Comparison of ENCODE assay signal across 8 mouse cellular contexts in the genomic region with DNA sequence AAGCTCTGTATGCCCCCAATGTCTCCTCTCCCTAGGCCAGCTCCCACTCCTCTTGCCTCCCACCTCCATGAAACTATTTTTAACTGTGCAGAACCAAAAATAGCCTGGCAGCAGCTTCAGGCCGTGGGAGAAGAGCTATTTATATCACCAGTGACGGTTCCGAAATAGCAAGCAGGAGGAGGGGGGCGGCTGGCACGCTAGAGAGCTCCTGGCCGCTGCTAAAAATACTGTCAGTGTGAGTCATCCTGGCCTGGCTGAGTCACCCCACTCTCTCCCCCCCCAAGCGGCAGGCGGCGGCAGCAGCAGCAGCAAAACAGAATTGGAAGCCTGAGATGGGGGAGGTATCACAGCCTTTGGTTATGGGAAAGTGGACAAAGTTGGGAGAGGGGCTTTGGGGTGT. TPM values are rescaled to one million over a fixed set of nuclear protein-coding genes. Genes with fewer than 3 reads are reported as not detected.
DNase-seq lines count a peak whose midpoint lies in the region; ATAC-seq lines count a peak whose summit lies in the region.

No protein-coding gene starts in this region.

- H3K4me2 ChIP-seq in midbrain, embryonic 14.5 days (ENCODE audit: low read length): no peak overlapping the region
- no peak overlapping the region for H3K4me2 ChIP-seq in midbrain, embryonic 11.5 days
- H3K4me2 ChIP-seq in heart, embryonic 14.5 days (ENCODE audit: low read length): peak overlapping the region; percentile 29

- ATAC-seq in midbrain, embryonic 14.5 days (ENCODE audit: low FRiP score, low TSS enrichment): no peak
- no peak for ATAC-seq in midbrain, embryonic 11.5 days (ENCODE audit: low FRiP score)
- ATAC-seq in heart, embryonic 14.5 days (ENCODE audit: insufficient number of reproducible peaks, insufficient read depth, low FRiP score, low read depth): peak; percentile 82

- H3K9me3 ChIP-seq in midbrain, embryonic 14.5 days (ENCODE audit: control insufficient read depth, low read length): no peaks in the 10 kb centered on the region
- H3K9me3 ChIP-seq in midbrain, embryonic 11.5 days (ENCODE audit: control insufficient read depth, low read length): no peaks in the 10 kb centered on the region
- no peaks in the 10 kb centered on the region for H3K9me3 ChIP-seq in heart, embryonic 14.5 days (ENCODE audit: control insufficient read depth, low read length)

- no peak overlapping the region for H3K27ac ChIP-seq in midbrain, embryonic 14.5 days (replicated peaks; ENCODE audit: low read depth, low read length)
- H3K27ac ChIP-seq in midbrain, embryonic 11.5 days (ENCODE audit: low read depth, low read length): no peak overlapping the region
- H3K27ac ChIP-seq in heart, embryonic 14.5 days (replicated peaks in 1 of 2; ENCODE audit: control insufficient read depth in 1 of 2, insufficient read depth in 1 of 2, low read depth in 2 of 2, low read length in 2 of 2): peak overlapping the region; percentile 2 to 51

- H3K27me3 ChIP-seq in midbrain, embryonic 14.5 days (ENCODE audit: control insufficient read depth, insufficient read depth, low read length): peaks cover 31% of the 10 kb centered on the region
- H3K27me3 ChIP-seq in midbrain, embryonic 11.5 days (ENCODE audit: control insufficient read depth, insufficient read depth, low read length): peaks cover 40% of the 10 kb centered on the region
- H3K27me3 ChIP-seq in heart, embryonic 14.5 days (ENCODE audit: control insufficient read depth, insufficient read depth, low read length): peaks cover 25% of the 10 kb centered on the region

- 0 out of 2 replicates have a peak overlapping the region, but pooled peaks have one; percentile 6 for H3K9ac ChIP-seq in midbrain, embryonic 14.5 days (replicated peaks; ENCODE audit: low read length)
- no peak overlapping the region for H3K9ac ChIP-seq in midbrain, embryonic 11.5 days (ENCODE audit: low read length)
- no peak overlapping the region for H3K9ac ChIP-seq in heart, embryonic 14.5 days (ENCODE audit: low read length)

- peaks cover 34% of the 10 kb centered on the region for H3K4me1 ChIP-seq in midbrain, embryonic 14.5 days (ENCODE audit: control insufficient read depth, insufficient read depth, low read length)
- peaks cover 6% of the 10 kb centered on the region for H3K4me1 ChIP-seq in midbrain, embryonic 11.5 days (ENCODE audit: control insufficient read depth, insufficient read depth, low read length)
- H3K4me1 ChIP-seq in heart, embryonic 14.5 days (ENCODE audit: control insufficient read depth in 2 of 2, insufficient read depth in 2 of 2, low read length in 2 of 2): peaks cover 26 to 30% of the 10 kb centered on the region in 2 experiments

- no peaks in the 10 kb centered on the region for H3K36me3 ChIP-seq in midbrain, embryonic 14.5 days (ENCODE audit: control insufficient read depth, insufficient read depth, low read length)
- H3K36me3 ChIP-seq in midbrain, embryonic 11.5 days (ENCODE audit: control insufficient read depth, insufficient read depth, low read length): no peaks in the 10 kb centered on the region
- H3K36me3 ChIP-seq in heart, embryonic 14.5 days (ENCODE audit: control insufficient read depth, insufficient read depth, low read length): no peaks in the 10 kb centered on the region

- peak; percentile 36 for DNase-seq in midbrain, embryonic 14.5 days
- no peak for DNase-seq in midbrain, embryonic 11.5 days (ENCODE audit: low spot score, missing footprints)
- DNase-seq in adrenal gland, adult (ENCODE audit: inconsistent age in 2 of 2, low spot score in 1 of 2): peak; percentile 89 to 93
- peak; percentile 92 for DNase-seq in fibroblast of lung, adult 2 months (ENCODE audit: low read depth)
- DNase-seq in left cerebral cortex, adult 8-10 months (ENCODE audit: low spot score in 2 of 2): peak; percentile 58 to 92
- peak; percentile 94 for DNase-seq in right cerebral cortex, adult 18-20 months
- no peak for DNase-seq in spleen, postnatal 4 days (ENCODE audit: low spot score in 2 of 2)

- H3K4me3 ChIP-seq in midbrain, embryonic 14.5 days (replicated peaks; ENCODE audit: low read depth, low read length): no peak overlapping the region
- H3K4me3 ChIP-seq in midbrain, embryonic 11.5 days (ENCODE audit: low read depth, low read length): no peak overlapping the region
- H3K4me3 ChIP-seq in heart, embryonic 14.5 days (ENCODE audit: control insufficient read depth in 1 of 2, insufficient read depth in 1 of 2, low read depth in 1 of 2, low read length in 2 of 2): no peak overlapping the region

- 6% methylated on average over 9 of the region's 9 CpGs for WGBS in midbrain, embryonic 14.5 days
- WGBS in midbrain, embryonic 11.5 days: 4% methylated on average over 9 of the region's 9 CpGs
- under 1% methylated on average over 9 of the region's 9 CpGs for WGBS in heart, embryonic 14.5 days

RNA-seq across cellular contexts. Expression of a gene that starts 2.8 kb away (rescaled TPM):
- 0.24 and 0.58 TPM in 2 replicates for polyA plus RNA-seq in midbrain, embryonic 14.5 days (2014; fragmentation: Nextera tagmentation; extraction: Ambion mirVana)
- polyA plus RNA-seq in midbrain, embryonic 11.5 days (2014; fragmentation: Nextera tagmentation; extraction: Ambion mirVana): 0.04 TPM in 1 of 2 replicates, not detected in the other
- polyA plus RNA-seq in heart, embryonic 14.5 days (2014; fragmentation: Nextera tagmentation; extraction: Ambion mirVana): 0.18 TPM in 1 of 2 replicates, not detected in the other
- total RNA-seq in left cerebral cortex, adult 8-10 months (2022): 10 to 100 TPM in 1 of 4 experiments, 1 to 10 TPM in 3; 6.2 to 16.4 (median 7.4) TPM

RNA-seq across cellular contexts. Expression of a gene that starts 30.8 kb away (rescaled TPM):
- polyA plus RNA-seq in midbrain, embryonic 14.5 days (2014; fragmentation: Nextera tagmentation; extraction: Ambion mirVana): 6.2 and 8.7 TPM in 2 replicates
- polyA plus RNA-seq in midbrain, embryonic 11.5 days (2014; fragmentation: Nextera tagmentation; extraction: Ambion mirVana): 4.2 TPM in 2 replicates
- 10.2 and 10.9 TPM in 2 replicates for polyA plus RNA-seq in heart, embryonic 14.5 days (2014; fragmentation: Nextera tagmentation; extraction: Ambion mirVana)
- total RNA-seq in left cerebral cortex, adult 8-10 months (2022): 10 to 100 TPM; 11.6 to 17.6 (median 13.5) TPM

RNA-seq across cellular contexts. Expression of a gene that starts 31.0 kb away (rescaled TPM):
- 117 and 122 TPM in 2 replicates for polyA plus RNA-seq in midbrain, embryonic 14.5 days (2014; fragmentation: Nextera tagmentation; extraction: Ambion mirVana)
- 157 and 158 TPM in 2 replicates for polyA plus RNA-seq in midbrain, embryonic 11.5 days (2014; fragmentation: Nextera tagmentation; extraction: Ambion mirVana)
- 110 and 111 TPM in 2 replicates for polyA plus RNA-seq in heart, embryonic 14.5 days (2014; fragmentation: Nextera tagmentation; extraction: Ambion mirVana)
- 10 to 100 TPM; 57.1 to 61.5 (median 59.4) TPM for total RNA-seq in left cerebral cortex, adult 8-10 months (2022)

RNA-seq across cellular contexts. Expression of a gene that starts 45.7 kb away (rescaled TPM):
- 69.7 and 77.4 TPM in 2 replicates for polyA plus RNA-seq in midbrain, embryonic 14.5 days (2014; fragmentation: Nextera tagmentation; extraction: Ambion mirVana)
- polyA plus RNA-seq in midbrain, embryonic 11.5 days (2014; fragmentation: Nextera tagmentation; extraction: Ambion mirVana): 40.1 and 41.7 TPM in 2 replicates
- 49.9 and 53.1 TPM in 2 replicates for polyA plus RNA-seq in heart, embryonic 14.5 days (2014; fragmentation: Nextera tagmentation; extraction: Ambion mirVana)
- total RNA-seq in left cerebral cortex, adult 8-10 months (2022): 100 to 1,000 TPM; 129 to 141 (median 138) TPM

RNA-seq across cellular contexts. Expression of a gene that starts 45.8 kb away (rescaled TPM):
- 1.5 and 1.6 TPM in 2 replicates for polyA plus RNA-seq in midbrain, embryonic 14.5 days (2014; fragmentation: Nextera tagmentation; extraction: Ambion mirVana)
- polyA plus RNA-seq in midbrain, embryonic 11.5 days (2014; fragmentation: Nextera tagmentation; extraction: Ambion mirVana): 1.6 TPM in 2 replicates
- 1.3 and 1.4 TPM in 2 replicates for polyA plus RNA-seq in heart, embryonic 14.5 days (2014; fragmentation: Nextera tagmentation; extraction: Ambion mirVana)
- total RNA-seq in left cerebral cortex, adult 8-10 months (2022): 1 to 10 TPM; 3.2 to 6.4 (median 4.7) TPM

Comparison
In these comparisons a context has a peak if more than half of its experiments do, and no peak if none do; other contexts are left out.
1. DNase-seq: peak in midbrain, embryonic 14.5 days (single experiment), adrenal gland, adult (2 of 2), fibroblast of lung, adult 2 months (single experiment), left cerebral cortex, adult 8-10 months (2 of 2) and right cerebral cortex, adult 18-20 months (single experiment); none in midbrain, embryonic 11.5 days (single experiment) and spleen, postnatal 4 days (0 of 2).
2. H3K27ac ChIP-seq: peak in heart, embryonic 14.5 days (2 of 2); none in midbrain, embryonic 14.5 days (single experiment) and midbrain, embryonic 11.5 days (single experiment).